Mouse (Mus musculus) retina, postnatal 1 day (tissue): Measurements from ENCODE around the gene Adam34.
"Not testable (repeated sequence)": the region's sequence is repeated elsewhere in the genome, so short reads cannot be mapped to it uniquely, and the experiment has no call there.

Experiments
- DNase-seq: peaks from one replicate; pipeline ENCODE4 v3.0.0-alpha.2; 2012

Gene Adam34

DNA sequence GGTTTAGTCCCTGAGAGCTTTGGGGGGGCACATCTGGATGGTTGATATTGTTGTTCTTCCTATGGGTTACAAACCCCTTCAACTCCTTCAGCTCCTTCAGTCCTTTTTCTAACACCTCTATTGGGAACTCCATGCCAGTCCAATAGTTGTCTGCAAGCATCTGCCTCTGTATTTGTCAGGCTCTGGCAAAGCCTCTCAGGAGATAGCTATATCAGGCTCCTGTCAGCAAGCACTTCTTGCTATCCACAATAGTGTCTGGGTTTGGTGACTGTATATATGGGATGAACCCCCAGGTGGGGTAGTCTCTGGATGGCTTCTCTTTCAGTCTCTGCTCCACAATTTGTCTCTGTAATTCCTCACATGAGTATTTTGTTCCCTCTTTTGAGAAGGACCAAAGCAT lies at the start of gene Adam34:
Gene Adam34, minus strand, starts transcription at position 101 of the 400 bp plus-strand sequence.
- DNase-seq: no peak

DNA sequence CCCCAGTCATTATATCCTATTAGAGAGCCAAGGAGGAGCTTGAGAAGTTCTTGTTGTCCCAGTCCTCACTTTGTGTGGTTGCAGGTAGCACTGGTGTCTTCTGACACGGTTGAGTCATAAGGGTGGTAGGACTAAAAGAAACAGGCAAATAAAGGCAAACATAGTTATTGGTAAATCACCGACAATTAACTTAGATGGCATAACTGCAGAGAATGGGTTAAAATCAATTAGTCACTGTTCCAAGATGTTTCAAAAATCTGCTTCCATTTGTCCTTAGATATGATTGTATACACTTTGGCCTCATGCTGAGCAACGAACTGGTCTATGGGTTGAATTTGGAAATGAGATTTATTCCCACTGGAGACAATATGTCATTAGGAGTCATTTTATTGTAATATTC lies 82.7 kb downstream of the Adam34 start, which contains the start of gene Gm5346:
Gene Gm5346, minus strand, starts transcription at position 101 of the 400 bp plus-strand sequence.
- no peak for DNase-seq

GRCm38 (mm10) chr8:43616046-43616445 lies 93.8 kb downstream of the Adam34 start:
- DNase-seq: no peak

DNA sequence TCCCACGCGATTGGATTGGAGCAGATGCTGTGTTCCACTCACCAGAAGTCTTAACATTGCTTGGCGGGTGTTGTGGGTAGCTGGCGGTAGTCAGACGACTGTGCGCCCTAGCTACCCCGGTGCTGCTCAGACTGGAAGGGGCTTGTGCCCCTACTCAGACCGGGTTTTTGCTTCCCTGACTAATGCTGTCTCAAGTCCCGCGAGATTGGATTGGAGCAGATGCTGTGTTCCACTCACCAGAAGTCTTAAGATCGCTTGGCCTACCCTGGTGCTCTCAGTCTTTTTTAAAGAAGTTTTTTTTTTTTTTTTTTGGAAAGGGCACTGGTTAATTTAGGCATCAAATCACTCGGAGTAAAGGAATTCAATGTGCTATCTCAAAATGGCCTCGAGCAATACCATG lies 106.2 kb downstream of the Adam34 start:
- not testable (repeated sequence) for DNase-seq

DNA sequence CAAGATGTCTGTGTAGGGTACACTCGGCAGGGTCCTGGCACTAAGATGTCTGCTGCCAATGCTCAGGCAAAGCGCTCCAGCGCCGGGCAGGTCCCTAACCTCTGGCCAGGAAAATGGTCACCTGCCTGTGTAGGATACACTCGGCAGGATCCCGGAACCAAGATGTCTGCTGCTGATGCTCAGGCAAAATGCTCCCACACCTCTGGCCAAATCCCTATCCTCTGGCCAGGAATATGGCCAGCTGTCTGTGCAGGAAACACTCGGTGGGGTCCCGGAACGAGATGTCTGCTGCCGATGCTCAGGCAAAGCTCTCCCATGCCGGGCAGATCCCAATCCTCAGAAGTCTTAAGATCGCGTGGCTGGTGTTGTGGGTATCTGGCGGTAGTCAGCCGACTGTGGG lies 106.7 kb downstream of the Adam34 start:
- not testable (repeated sequence) for DNase-seq
